Mouse (Mus musculus) frontal cortex, postnatal 14 days (tissue): ENCODE results near the gene Limch1.

Source experiments
- DNase-seq, 2 experiments: peaks; one replicate each; pipeline ENCODE4 v3.0.0; 2022; ENCODE audit warnings: low spot score in 2 of 2

Limch1 gene

DNA sequence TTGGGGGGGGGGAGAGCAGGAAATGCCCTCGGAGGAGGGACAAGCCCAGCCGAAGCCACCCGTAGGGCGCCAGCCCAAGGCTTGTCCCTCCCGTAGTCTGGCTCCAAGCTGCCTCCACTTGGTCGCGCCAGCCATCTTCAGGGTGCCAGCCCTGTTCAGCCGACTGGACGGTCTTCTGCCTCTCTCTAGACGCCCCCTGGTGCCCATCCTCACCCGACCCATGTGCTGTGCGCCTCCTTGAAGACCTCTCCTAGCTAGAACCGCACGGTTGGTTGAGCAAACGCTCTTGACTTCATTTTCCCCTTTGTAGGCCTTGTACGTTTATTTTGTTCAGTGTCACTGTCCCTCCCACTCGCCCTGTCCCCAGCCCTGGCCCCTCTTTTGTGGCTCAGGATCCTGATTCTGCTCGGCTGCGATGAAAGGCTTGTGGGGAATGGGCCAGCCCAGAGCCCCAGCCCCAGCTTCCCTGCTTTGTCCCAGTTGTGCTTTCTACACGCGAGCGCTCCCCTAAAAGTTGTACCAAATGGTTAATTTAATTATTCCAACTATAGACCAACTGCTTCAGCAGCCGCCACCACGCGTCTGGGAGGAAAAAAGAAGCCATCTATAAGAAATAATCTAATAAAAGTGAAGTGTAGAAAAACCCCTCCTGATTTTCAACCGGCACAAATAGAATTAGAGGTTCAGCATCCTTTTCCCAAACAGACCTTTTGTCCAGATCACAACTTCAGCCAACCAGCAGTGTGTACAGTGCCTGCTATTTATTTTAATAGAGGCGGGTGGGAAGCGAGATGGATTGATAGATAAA is 356.4 kb downstream of the Limch1 start:
- DNase-seq, result no peak

DNA sequence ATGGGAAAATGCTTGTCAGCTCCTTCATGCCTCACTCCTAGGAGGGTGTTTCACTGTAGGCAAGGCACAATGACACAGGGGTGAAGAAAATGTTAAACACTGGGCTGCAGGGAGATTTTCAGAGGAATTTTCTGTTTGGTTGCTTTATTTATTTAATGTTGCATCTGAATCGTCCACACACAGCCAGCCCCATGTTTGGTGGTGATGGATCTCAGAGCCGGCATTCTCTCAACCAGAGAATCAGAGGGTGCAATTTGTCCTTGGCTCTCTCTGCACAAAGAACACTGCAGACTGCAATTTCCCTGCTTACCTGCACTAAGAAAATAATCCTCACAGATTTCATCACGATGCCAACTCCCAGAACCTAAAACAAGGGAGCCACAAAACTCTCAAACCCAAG is 357.4 kb downstream of the Limch1 start:
- DNase-seq, result no peak

DNA sequence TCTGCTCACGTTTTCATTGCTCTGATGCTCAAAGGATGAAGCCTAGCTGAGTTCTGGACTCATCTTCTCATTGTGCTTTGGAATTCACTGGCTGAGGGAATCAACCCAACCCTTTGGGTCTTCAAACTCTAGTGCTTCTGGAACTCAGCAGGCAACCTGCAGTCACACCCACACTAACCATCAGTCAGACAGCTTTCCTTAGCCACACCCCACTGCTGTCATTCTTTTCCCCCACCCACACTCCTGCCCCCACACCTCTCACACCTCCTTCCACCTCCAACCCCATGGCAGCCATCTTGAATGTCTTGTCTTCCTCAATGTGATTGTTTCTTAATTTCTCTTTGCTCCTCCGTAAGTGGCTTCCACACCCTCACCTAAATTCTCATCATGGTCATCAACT is 360.6 kb downstream of the Limch1 start:
- no peak for DNase-seq
